Mouse (Mus musculus): ENCODE results near the gene Fndc3b.

- TF ChIP-seq CTCF (IDR thresholded peaks at IDR 0.05; ENCODE audit: low read depth) (no peak), EP300 (IDR thresholded peaks at IDR 0.05; ENCODE audit: low read depth) (no peak)
These were observed 55.4 kb downstream of the Fndc3b start for GRCm38 (mm10) chr3:27655673-27656072.
